ENCODE assay signal across 19 mouse cellular contexts in the genomic region with DNA sequence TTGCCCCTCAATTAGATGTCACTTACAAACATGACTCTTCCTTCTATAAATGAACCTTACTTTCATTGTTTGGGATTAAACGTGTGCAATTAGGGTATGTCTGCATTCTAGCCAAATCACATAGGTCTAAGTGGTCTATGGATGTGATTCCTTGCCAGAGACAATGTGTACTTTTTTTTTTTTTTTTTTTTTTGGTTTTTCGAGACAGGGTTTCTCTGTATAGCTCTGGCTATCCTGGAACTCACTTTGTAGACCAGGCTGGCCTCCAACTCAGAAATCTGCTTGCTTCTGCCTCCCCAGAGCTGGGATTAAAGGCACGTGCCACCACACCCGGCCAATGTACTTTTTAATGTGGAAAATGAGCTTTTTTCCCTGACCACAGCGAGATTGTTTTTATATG. TPM values are rescaled to one million over a fixed set of nuclear protein-coding genes. Genes with fewer than 3 reads are reported as not detected.
"Had no signal": no experiment of that assay in that cellular context is flagged by ENCODE, and none has a peak within 500 bp of the region (broad histone marks: within the 10 kb centered on the region; RNA-seq: fewer than 3 reads in every experiment).

No protein-coding gene starts in this region.

RNA-seq across cellular contexts. Expression of gene Gm21083, which starts 13.5 kb away (rescaled TPM):
- polyA plus RNA-seq: cerebellum, adult 2 months; cortical plate, adult 2 months; embryonic facial prominence, embryonic 10.5 days; embryonic facial prominence, embryonic 11.5 days; embryonic facial prominence, embryonic 12.5 days; embryonic facial prominence, embryonic 13.5 days; embryonic facial prominence, embryonic 14.5 days; embryonic facial prominence, embryonic 15.5 days; erythroblast, embryonic 14.5 days; forebrain, embryonic 10.5 days; forebrain, embryonic 11.5 days; forebrain, embryonic 12.5 days; forebrain, embryonic 13.5 days; forebrain, embryonic 14.5 days; forebrain, embryonic 15.5 days; forebrain, embryonic 16.5 days; forebrain, postnatal 0 days; frontal cortex, adult 2 months; gonadal fat pad, adult 2 months had no signal

RNA-seq across cellular contexts. Expression of gene Speer4d, which starts 28.2 kb away (rescaled TPM):
- polyA plus RNA-seq: cortical plate, adult 2 months; embryonic facial prominence, embryonic 10.5 days; embryonic facial prominence, embryonic 11.5 days; embryonic facial prominence, embryonic 12.5 days; embryonic facial prominence, embryonic 13.5 days; embryonic facial prominence, embryonic 14.5 days; embryonic facial prominence, embryonic 15.5 days; erythroblast, embryonic 14.5 days; forebrain, embryonic 10.5 days; forebrain, embryonic 11.5 days; forebrain, embryonic 12.5 days; forebrain, embryonic 13.5 days; forebrain, embryonic 14.5 days; forebrain, embryonic 15.5 days; forebrain, embryonic 16.5 days; forebrain, postnatal 0 days; frontal cortex, adult 2 months; gonadal fat pad, adult 2 months had no signal
